Mouse (Mus musculus) mouse embryonic stem cell (cell line): Measurements from ENCODE around the gene Pak2.

Source experiments
- in situ Hi-C, 2 experiments: fragments of 300-500 bp; cut with MboI; formaldehyde crosslinking; loops; 1 replicate in 1 of 2; 3 replicates in 1 of 2; pipeline ENCODE4 v1.14.3; 2019 to 2020; ENCODE audit warnings: low sequenced_read_pairs in 2 of 2, low pct_unique_long_range_greater_than_20kb in 1 of 2, mixed read lengths in 1 of 2; ENCODE audit not compliant: unreplicated experiment in 1 of 2

Pak2 gene

GRCm38 (mm10) chr16:32078991-32079511 is at the start of gene Pak2:
Pak2 (minus strand) TSS chr16:32079342.
- in situ Hi-C loops: no loop called here

- in situ Hi-C loops: no loop called here
These were observed 47.9 kb upstream of the Pak2 start for GRCm38 (mm10) chr16:32127046-32127445.

- in situ Hi-C loops: no loop called here
These were observed 46.2 kb upstream of the Pak2 start for GRCm38 (mm10) chr16:32125364-32125763.

- in situ Hi-C loops: no loop called here
These were observed 45.5 kb upstream of the Pak2 start for GRCm38 (mm10) chr16:32124444-32125335.

GRCm38 (mm10) chr16:32124020-32124419 is 44.9 kb upstream of the Pak2 start:
- in situ Hi-C loops: no loop called here

- in situ Hi-C loops: no loop called here
These were observed 41.3 kb upstream of the Pak2 start for GRCm38 (mm10) chr16:32120454-32120853.

GRCm38 (mm10) chr16:32116186-32116585 is 37.0 kb upstream of the Pak2 start:
- in situ Hi-C loops: no loop called here

GRCm38 (mm10) chr16:32115781-32116180 is 36.6 kb upstream of the Pak2 start:
- in situ Hi-C loops: no loop called here

GRCm38 (mm10) chr16:32114968-32115695 is 36.0 kb upstream of the Pak2 start:
- in situ Hi-C loops: no loop called here

GRCm38 (mm10) chr16:32114406-32114805 is 35.3 kb upstream of the Pak2 start:
- in situ Hi-C loops: no loop called here

GRCm38 (mm10) chr16:32113541-32114218 is 34.5 kb upstream of the Pak2 start:
- in situ Hi-C loops: no loop called here

- in situ Hi-C loops: no loop called here
These were observed 32.0 kb upstream of the Pak2 start for GRCm38 (mm10) chr16:32110951-32111699.

- in situ Hi-C loops: no loop called here
These were observed 29.4 kb upstream of the Pak2 start for GRCm38 (mm10) chr16:32108578-32108977.

GRCm38 (mm10) chr16:32108170-32108569 is 29.0 kb upstream of the Pak2 start:
- in situ Hi-C loops: no loop called here

GRCm38 (mm10) chr16:32107342-32108045 is 28.4 kb upstream of the Pak2 start:
- in situ Hi-C loops: no loop called here

- in situ Hi-C loops: no loop called here
These were observed 26.6 kb upstream of the Pak2 start for GRCm38 (mm10) chr16:32105698-32106097.

GRCm38 (mm10) chr16:32102295-32102694 is 23.2 kb upstream of the Pak2 start:
- in situ Hi-C loops: no loop called here
